Mouse (Mus musculus) embryonic stem cell, embryonic (primary cell): ENCODE results near the gene Smoc1.

Experiments used
- CTCF ChIA-PET, 4 experiments: fragments of 300-600 bp in 2 of 4; fragments of 350-600 bp in 2 of 4; sonication (Branson Sonifier 250); formaldehyde crosslinking; loops; one replicate each; lab custom pipeline; 2022; ENCODE audit warnings: inconsistent platforms in 2 of 4; lab: Charles Lee
- POLR2A ChIA-PET, 4 experiments: fragments of 300-600 bp in 2 of 4; fragments of 350-600 bp in 2 of 4; sonication (Branson Sonifier 250); formaldehyde crosslinking; loops; one replicate each; lab custom pipeline; 2022; ENCODE audit warnings: antibody characterized with exemption in 4 of 4, inconsistent platforms in 1 of 4; lab: Charles Lee

Gene Smoc1

GRCm38 (mm10) chr12:81189636-81190035, 163.0 kb downstream of the Smoc1 start:
- ChIA-PET POLR2A (interaction anchor here in 1 of 4 experiments (0.5 kb wide), 1 partner anchor 76 kb away, joined by 3 read pairs; no protein-coding TSS in a partner anchor), CTCF (interaction anchor here in 1 of 4 experiments (1.1 kb wide), 1 partner anchor 8 kb away, joined by 6 read pairs; no protein-coding TSS in a partner anchor)

GRCm38 (mm10) chr12:81193968-81194367, 167.4 kb downstream of the Smoc1 start:
- CTCF ChIA-PET: no interaction called here
- POLR2A ChIA-PET: no interaction called here

DNA sequence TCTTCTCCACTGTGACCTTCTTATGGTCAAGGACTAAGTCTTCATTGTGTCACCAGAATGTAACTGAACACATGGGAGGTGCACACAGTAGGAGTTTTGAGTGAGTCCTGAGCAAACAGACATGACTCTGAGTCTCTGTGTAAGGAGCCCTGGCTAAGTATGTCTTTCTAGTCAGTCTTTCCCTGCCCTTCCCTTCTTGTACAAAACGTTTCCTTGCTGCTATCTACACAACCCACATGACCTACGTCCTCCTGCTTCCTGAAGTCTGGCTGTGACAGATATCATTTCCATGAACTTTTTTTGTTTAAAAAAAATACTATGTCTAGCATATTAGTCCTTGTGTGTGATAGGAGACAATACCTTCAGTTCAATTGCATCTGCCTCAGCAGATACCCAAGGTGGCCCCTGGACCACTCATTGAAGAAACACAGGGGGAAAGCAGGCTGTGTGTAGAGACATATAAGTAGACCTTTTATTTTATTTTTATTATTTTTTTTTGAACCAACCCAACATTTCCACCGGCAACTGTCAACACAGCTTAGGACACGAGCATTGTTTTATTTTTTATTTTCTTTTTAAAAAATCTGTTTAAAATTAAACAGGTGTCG, 171.0 kb downstream of the Smoc1 start:
- ChIA-PET CTCF (no interaction called here), POLR2A (no interaction called here)

- ChIA-PET CTCF (interaction anchor here in 2 of 4 experiments (1.0 to 1.1 kb wide), 3 partner anchors 16 to 217 kb away, joined by 3 read pairs; no protein-coding TSS in a partner anchor), POLR2A (interaction anchor here in 1 of 4 experiments (0.6 to 1.8 kb wide), 2 partner anchors 9 to 173 kb away, joined by 3 read pairs; no protein-coding TSS in a partner anchor)
These were observed 172.8 kb downstream of the Smoc1 start for GRCm38 (mm10) chr12:81199280-81199955.

GRCm38 (mm10) chr12:81203226-81203625, 176.6 kb downstream of the Smoc1 start:
- ChIA-PET CTCF (no interaction called here), POLR2A (no interaction called here)

DNA sequence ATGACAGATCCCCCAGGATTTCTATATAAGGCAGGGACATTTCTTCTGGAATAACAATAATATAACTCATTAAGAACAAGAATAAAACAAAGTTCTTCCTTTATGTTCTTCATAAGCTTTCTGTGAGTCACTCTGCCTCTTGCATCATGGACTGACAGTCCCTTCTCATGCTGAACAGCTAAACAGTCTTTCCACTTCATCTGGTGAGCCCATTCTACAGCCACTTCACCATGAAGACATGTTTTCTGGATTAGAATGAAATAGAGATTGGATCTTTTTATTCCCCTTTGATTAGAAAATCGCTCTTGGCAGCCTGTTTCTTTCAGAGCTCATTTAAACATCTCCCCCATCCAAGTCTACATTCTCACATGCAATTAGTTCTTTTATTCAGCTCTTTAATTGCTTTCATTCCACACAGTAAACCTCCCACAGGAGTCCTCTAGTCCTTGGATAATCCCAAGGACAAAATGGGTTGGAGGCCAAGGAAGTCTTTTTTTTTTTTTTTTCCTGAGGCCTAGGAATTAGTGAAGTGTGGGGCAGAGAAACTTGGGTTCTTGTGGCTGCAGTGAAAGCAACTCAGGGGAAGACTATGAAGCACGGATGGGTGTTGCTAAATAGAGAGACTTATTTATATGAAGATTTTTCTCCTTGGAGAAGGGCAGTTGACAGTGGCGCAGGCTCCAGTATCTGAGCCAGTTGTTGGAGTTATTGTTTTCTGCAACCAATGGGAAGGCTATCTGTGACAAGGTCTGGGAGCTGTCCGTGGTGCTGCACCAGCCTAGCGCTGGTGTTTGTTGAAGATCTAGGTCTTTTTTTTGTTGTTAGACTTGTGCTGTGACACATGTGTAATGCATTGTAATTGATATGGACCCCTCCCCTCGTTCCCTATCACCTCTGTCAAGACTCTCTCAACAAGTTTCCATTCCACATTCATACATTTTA, 179.3 kb downstream of the Smoc1 start:
- POLR2A ChIA-PET: interaction anchor here in 2 of 4 experiments (0.7 to 1.2 kb wide), 3 partner anchors 63 to 187 kb away, joined by 3 to 5 read pairs (median 4); no protein-coding TSS in a partner anchor
- CTCF ChIA-PET: interaction anchor here in 3 of 4 experiments (0.5 to 1.5 kb wide), 3 partner anchors 24 to 248 kb away, joined by 3 read pairs; no protein-coding TSS in a partner anchor

DNA sequence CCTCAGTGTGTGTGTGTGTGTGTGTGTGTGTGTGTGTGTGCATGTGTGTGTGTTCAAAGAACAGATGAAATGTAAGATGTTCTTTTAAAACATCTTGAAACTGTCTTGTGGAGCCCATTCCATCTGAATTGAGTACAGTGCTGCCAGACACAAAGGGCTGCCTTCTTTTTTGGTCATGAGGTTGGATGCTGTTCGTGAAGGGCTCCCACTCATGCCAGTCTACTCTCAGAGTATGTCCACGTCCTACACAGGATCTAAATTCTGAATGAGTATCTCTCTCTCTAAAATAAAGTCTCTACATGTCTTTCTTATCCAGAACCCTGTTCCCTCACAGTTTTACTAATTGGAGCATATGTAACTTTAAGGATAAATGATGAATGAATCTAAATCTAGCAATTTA, 182.0 kb downstream of the Smoc1 start:
- CTCF ChIA-PET: no interaction called here
- POLR2A ChIA-PET: no interaction called here

DNA sequence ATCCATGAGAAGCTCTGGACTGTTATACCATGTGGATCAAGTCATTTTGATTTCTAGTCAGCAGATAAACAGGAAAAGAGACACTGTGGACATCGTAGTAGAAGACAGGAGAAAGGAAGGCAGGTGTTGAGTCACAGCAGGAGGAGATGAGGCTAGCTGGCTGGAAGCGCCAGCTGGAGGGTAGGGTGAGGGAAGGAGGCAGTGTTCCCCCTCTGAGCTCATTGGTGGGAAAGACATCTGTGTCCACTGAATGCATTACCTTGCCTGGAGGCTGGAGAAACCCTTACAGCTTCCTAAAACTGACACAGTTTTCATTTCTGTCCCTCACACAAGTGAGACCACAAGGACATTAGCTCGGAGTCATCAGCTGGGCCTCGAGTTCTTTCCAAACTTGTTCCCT, 192.7 kb downstream of the Smoc1 start:
- ChIA-PET POLR2A (interaction anchor here in 1 of 4 experiments (0.6 kb wide), 2 partner anchors 15 to 51 kb away, joined by 3 to 4 read pairs; no protein-coding TSS in a partner anchor), CTCF (interaction anchor here in 1 of 4 experiments (0.6 kb wide), 1 partner anchor 20 kb away, joined by 4 read pairs; no protein-coding TSS in a partner anchor)

- ChIA-PET POLR2A (no interaction called here), CTCF (no interaction called here)
These were observed 196.7 kb downstream of the Smoc1 start for GRCm38 (mm10) chr12:81223276-81223675.

- CTCF ChIA-PET: no interaction called here
These were observed 198.2 kb downstream of the Smoc1 start for GRCm38 (mm10) chr12:81224843-81225242.

DNA sequence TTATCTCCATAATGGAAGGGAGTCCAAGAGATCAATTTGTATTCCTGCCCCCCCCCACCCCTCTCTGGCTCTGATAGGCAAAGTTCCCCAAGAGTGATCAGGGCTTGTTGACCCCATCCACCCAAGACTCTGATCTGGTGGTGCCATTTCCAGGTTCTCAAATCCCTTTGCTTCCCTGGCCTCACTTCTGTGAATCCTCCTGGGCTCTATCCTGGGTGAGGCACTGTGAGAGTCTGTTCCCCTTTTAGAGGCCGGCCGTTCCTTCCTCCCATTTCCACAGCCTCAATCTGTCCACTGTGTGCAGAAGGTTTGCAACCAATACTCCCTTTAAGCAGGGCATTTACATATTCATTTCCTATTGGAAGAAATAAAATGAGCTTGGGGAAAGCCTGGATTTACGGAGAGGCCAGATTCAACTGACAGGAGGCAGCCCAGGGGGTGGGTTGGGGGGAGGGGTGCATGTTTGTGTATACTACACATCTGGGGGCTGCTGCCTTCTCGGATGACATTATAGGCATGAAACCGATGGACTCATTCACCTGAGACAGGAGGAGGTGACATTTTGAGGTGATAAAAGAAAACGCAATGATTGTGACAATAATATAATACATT, 199.5 kb downstream of the Smoc1 start:
- CTCF ChIA-PET: interaction anchor here in 1 of 4 experiments (0.6 kb wide), 1 partner anchor 1602 kb away, joined by 3 read pairs; no protein-coding TSS in a partner anchor
- POLR2A ChIA-PET: interaction anchor here in 3 of 4 experiments (0.6 to 1.4 kb wide), 4 partner anchors 281 to 1688 kb away, joined by 3 to 6 read pairs (median 4); partner anchors contain the start of gene Srsf5 (in 1 of the 3)

More at GRCm38 (mm10) chr12:81224843-81225242, 198.2 kb downstream of the Smoc1 start:
- POLR2A ChIA-PET: interaction anchor here in 1 of 4 experiments (0.7 to 1.4 kb wide), 2 partner anchors 79 to 280 kb away, joined by 3 to 4 read pairs; partner anchors contain the start of gene Srsf5

DNA sequence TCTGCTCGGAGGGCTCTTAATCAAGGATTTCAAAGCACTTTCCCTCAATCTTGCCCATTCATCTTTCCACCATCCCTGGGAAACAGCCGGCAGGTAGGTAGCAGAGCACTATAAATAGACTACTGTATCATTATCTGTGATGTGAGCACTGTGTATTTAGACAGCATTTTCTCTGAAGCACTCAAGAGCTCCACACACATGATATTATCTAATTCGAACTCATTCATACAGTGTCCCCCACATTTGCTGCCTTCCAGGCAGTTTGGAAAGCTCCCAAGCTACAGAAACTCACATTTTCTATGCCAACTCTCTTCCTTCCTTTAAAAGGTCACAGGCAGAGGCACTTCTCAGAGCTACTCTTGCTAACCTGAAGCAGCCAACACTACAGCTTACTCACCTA, 200.0 kb downstream of the Smoc1 start:
- POLR2A ChIA-PET: interaction anchor here in 2 of 4 experiments (0.6 to 0.7 kb wide), 2 partner anchors 341 to 1688 kb away, joined by 4 to 6 read pairs; no protein-coding TSS in a partner anchor
- CTCF ChIA-PET: interaction anchor here in 1 of 4 experiments (0.6 kb wide), 1 partner anchor 1602 kb away, joined by 3 read pairs; no protein-coding TSS in a partner anchor

DNA sequence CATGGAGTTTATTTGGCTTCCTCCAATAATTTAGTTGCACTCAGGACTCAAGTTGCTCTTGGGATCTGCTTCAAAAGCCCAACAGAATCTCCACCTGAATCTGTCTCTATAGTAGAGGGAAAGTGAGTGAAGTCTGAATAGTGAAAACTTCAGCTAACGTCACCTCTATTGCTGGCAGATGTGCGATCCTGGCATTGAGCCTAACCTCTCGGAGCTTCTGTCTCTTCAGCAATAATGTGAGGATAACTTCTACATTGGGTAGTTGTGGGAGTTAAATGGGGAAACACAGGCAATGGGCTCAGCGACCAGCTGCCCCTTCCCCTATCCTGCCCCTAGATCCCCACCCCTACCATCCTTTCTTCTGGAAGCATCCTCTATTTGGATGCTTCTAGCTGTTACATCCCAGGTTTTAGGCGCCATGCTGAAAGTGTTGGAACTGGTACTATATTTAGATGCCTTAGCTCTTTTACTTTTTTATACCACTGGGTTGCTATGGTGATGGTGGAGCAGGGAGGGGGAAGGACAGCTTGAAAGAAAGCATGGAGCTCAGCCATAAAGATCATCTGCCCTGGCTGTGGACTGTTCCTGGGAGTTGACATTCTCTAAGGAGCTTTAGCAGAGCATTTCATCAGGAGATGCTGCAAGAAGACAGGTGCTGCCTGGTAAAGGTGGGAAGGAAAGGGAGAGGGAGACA, 201.3 kb downstream of the Smoc1 start:
- CTCF ChIA-PET: interaction anchor here in 2 of 4 experiments (0.6 kb wide), 2 partner anchors 37 to 310 kb away, joined by 3 to 4 read pairs; no protein-coding TSS in a partner anchor

GRCm38 (mm10) chr12:81233746-81234380, 207.3 kb downstream of the Smoc1 start:
- ChIA-PET CTCF (no interaction called here), POLR2A (no interaction called here)

More for the DNA sequence above, 201.3 kb downstream of the Smoc1 start:
- POLR2A ChIA-PET: interaction anchor here in 1 of 4 experiments (1.1 kb wide), 1 partner anchor 20 kb away, joined by 3 read pairs; no protein-coding TSS in a partner anchor

DNA sequence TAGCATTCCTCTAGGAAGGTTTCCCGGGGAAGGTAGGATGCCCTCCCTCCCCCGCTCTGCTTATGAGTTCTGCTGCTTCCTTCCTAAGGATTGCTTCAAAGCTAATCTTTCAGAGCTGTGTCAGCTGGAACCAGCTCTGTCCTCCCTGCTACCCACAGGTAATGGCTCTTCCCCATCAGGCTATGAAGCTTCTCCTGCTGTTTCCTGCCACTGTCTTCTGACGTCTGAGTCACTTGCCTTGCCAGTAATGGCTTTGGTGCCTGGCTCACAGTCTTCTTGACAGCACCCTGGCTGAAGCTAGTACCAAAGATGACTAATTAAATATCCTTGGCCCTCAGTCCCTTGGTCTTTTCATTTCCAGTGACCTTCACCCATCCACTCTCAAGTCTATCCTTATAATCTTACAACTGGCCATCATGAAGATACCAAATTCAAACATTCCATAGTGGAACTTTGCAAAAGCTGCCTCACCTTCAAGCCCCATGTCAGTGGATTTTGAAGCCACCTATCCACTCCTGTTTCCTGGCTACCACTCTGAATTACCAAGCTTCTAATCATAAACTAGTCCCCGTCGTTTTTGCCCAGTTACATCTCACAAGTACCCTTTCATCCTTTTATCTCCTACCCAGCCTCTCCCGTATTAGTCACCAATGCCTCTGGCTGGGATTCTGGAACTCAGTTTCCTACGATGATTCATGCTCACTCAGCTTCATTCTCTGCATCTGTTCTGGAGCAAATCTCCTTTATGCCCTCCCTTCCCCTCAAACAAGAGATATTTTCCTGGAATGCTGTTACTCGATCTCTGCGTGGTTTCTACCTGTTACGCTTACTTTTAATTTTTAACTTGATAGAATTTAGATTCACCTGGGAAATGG, 209.1 kb downstream of the Smoc1 start:
- POLR2A ChIA-PET: interaction anchor here in 1 of 4 experiments (1.6 kb wide), 1 partner anchor 220 kb away, joined by 3 read pairs; no protein-coding TSS in a partner anchor
- CTCF ChIA-PET: interaction anchor here in 1 of 4 experiments (0.6 kb wide), 1 partner anchor 8 kb away, joined by 5 read pairs; no protein-coding TSS in a partner anchor
